Mouse (Mus musculus) thymus, adult 18-20 months (tissue): ENCODE measurements around the gene Amotl1.
A peak's percentile ranks its signal among the peaks of the same experiment; 100 is the strongest.

Experiments used
- DNase-seq, 2 experiments: peaks; one replicate each; pipeline ENCODE4 v3.0.0; 2022; ENCODE audit warnings: mixed read lengths in 2 of 2

The Amotl1 gene

DNA sequence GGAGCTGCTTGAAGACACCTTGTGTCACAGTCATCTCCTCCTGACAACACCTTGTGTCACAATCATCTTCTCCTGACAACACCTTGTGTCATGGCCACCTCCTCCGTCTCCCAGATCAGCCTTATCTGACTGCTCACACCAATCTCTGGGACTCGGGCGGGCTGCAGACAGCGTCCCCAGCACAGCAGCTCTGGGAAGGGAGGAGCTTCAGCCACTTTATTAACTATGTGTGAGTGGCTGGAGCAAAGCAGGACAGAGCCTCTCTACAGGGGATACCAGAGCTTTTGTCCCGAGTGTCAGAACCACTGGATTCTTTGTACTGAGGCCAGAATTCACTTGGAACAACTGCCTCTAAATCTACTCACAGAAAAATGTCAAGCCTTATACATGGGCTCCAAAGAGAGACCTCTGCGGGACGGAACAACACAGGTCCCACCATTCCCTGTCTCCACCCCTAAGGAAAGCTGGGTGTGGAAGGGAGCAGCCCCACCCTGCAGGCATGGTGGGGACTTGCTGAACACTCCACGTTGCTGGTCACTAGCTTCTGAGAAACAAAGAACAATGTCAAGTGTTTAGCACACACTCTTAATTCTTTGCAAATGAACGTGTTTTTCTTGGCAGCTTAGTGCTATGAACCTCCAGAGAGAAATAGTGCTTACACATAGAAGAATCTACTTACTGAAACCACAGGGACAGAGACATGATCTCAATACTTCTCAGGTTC lies 100.7 kb downstream of the Amotl1 start:
- DNase-seq: no peak

DNA sequence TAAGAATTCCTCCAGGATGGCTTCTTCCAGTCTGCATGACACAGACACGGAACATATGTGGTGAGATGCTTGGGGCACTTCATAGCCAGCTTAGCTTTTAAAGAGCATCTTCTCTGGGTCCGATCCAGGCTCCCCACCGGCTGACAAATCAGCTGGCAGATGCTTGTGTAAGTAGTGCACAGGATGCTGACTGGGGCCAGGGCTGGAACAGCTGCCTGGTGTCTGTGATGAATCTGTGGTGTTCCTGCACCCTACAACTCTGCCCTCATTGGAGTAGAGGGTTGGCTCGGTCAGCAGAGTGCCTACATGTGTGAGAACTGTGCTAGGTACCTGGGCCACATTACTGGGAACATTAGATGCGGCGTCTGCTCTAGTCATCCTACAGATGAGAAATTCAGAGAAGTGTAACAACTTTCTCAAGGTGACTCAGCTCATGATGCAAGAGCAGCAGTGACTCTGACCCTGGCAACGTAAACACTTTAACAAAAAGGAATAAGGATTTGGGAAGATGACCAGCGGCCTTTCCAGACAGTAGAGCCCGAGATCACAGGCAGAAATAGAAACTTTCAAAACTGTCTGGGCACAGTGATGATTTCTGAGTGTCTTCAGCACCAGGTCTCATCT lies 109.9 kb downstream of the Amotl1 start:
- DNase-seq: no peak

DNA sequence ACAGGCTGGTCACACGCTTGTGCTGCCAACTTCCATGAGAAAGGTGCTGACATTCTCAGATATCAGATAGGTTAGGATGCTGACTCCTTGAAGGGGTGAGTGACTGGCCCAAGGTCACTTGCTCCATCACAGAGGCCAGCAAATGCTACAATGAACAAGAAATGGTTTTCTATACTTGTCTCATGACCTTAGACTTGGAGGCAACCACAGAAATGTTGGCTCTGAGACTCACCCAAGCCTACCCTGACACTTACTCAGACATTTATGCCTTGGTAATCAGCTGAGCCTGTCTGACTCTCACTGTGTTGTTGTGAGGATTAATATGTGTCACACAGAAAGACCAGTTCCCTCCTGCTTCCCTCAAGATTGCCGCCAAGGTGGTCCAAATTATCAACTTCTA lies 111.2 kb downstream of the Amotl1 start:
- no peak for DNase-seq

DNA sequence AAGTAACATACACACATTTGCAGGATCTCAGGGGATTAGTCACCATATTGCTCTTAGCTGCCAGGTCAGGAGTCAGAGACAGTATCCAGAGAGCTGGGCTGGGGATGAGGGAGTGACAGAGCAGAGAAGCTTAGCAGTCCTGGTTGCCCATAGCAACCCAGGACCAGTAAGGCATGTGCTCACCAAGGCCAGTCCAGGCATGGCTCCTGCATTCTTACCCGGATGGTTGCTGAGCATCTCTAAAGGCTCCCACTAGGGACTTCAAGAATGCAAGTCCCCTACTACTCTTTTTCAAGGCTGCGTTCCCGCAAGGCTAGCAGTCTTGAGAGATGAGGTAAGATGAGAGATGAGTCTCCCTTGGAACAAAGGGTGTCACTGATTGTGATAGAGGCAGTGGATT lies 112.6 kb downstream of the Amotl1 start:
- DNase-seq: no peak

DNA sequence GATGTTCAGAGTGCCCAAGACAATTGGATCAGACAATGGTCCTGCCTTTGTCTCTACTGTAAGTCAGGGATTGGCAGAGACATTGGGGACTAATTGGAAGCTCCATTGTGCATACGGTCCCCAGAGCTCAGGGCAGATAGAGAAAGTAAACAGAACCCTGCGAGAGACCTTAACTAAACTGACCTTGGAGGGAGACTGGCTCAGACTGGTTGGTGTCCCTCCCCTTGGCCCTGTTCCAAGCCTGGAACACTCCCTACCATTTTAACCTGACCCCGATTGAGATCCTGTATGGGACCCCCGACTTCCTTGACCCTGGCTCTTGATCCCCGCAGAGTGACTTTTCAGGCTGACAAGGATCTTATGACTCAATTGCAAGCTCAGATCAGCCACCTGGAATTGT lies 114.9 kb downstream of the Amotl1 start:
- DNase-seq: no peak

DNA sequence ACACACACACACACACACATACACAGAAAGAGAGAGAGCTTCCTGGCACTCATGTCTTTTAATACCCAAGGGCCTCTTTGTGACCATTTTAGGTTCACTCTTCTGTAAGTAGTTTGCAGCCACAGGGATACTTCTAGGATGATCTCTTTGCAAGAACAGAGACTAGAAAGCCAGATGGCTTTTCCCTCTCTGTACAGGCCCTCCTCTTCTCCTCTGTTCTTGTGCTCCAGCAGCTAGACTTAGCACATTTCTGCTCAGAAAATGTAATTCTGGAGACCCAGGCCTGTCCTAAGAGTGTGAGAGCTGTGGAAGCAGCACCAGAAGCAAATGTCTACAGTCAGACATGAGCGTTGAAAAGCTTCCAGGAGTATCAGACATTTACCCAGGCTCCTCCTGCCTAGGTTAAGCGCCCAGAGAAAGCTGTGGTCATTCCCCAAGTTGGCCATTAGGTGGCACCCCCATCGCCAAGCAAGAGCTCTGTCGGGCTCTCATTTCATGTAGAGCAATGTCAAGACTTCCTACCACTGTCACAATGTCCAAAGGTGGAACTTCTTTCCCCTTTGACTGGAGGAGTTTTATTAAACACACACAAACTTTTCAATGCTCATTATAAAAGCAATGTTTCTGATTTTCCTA lies 121.3 kb downstream of the Amotl1 start:
- DNase-seq: peak; percentile 36 to 41

DNA sequence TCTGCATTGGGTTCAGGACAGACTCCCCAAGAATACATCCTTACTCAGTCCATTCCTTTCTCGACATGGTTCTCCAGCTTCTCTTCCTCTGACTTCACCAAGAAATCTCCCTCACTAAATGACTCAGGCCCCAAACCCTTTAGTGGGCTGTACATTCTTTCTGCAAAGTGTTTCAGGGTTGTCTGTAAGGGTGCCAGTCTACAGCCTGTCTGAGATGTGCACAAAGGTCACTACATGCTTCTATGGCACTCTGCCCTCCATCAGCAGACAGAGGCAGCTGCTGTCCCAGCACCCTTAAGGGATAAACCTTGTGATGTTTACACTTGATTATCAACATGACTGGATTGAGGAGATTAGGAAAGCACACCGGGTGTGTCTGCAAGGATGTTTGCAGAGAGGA lies 123.2 kb downstream of the Amotl1 start:
- no peak for DNase-seq

DNA sequence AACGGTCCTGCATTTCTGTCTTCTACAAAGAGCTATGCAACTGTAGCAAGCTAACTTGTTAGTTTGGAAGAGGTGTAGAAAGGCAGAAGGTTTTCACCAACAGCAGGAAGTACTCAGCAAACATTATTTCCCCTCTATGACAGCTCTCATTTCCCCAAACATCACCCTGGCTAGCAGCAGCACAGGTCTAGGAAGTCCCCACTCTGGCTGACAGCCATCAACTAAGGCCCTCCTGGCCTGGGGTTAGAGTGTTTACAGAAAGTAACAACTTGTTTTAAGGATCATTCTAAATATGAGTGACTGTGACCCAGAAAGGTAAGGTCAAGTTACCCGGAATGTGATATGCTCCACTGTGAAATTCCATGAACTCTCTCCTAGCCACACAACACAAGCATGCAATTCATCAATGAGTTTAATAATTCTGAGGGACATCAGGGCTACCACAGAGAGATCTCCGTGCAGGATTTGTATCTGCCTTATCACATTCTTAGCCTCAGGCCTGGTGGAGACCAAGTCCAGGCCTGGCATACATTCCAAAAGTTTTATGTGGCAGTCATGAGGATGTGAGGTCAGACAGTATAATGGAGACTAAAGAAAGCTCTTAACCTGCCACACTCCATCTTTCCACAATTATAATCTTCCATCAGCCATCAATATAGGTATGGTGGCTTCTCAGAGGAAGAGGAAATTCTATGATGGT lies 123.7 kb downstream of the Amotl1 start:
- DNase-seq: no peak

DNA sequence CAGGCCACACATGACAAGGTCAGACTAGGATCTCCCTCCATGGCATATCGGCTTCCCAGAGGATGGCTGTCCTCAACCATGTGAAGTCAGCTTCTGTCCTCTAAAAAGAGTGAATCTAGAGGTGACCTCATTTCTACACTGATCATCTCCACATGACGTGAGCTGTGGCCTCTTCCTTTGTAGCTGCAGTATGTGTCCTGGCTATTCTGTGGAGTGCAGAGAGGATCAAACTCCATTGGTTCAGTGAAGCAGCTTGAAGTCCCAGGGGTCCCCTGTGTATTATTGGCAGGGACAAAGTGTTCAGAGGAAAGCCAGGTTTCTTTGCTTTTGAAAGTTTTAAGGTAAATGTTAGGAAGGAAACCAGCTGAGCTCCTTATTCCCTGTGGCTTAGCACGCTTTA lies 126.8 kb downstream of the Amotl1 start:
- DNase-seq: no peak

DNA sequence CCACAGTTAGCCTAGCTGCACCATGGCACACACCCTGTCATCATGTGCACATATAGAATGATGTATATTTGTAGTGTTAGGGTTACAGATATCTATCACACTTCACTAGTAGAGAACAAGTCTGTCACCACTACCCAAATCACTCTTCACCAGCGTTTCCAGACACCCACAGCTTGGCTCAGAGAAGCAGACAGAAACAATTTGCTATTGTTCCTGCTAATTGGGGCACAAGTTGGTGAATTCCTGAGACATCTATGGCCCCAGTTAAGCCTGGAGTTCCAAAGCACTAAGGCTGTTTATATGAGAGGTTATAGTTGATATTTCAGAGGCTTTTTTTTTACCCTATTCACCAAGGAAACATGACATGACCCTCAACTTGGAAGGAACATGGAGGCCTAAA lies 127.6 kb downstream of the Amotl1 start:
- DNase-seq: no peak

DNA sequence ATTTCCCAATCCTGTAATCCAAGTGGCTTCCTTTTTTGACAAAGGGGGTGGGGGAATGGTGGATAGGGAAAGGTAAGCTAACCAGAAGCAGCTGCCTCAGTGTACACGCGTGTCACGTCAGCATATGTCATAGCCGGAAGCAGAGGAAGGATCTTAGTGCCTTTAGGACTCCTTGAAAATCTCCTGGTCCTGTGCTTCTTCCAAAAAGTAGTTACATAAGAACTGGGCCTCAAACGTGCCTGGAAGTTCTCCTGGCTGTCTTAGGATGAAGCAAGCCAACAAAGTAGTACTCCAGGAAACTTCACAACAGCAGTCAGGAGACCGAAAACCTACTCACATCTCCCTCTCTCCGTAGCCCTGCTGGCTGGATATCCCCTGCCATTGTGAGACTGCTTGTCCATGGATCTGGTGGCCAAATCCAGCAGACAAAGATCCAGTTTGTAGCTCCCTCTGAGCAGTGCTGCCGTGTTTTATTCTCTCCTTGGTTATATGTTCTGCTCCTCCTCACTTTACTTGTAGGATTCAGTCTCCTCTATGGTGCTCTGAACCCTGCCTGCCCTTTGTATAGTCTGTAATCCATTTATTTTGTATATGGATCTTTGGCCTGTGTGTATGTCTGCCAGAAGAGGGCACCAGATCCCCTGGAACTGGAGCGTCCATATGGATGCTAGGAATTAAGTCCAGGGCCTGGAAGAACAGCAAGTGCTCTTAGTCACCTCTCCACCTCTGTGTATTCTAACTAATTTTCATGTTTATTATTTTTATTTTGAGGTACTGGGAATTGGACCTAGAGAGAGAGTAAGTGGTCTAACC lies 132.0 kb downstream of the Amotl1 start:
- DNase-seq: no peak

DNA sequence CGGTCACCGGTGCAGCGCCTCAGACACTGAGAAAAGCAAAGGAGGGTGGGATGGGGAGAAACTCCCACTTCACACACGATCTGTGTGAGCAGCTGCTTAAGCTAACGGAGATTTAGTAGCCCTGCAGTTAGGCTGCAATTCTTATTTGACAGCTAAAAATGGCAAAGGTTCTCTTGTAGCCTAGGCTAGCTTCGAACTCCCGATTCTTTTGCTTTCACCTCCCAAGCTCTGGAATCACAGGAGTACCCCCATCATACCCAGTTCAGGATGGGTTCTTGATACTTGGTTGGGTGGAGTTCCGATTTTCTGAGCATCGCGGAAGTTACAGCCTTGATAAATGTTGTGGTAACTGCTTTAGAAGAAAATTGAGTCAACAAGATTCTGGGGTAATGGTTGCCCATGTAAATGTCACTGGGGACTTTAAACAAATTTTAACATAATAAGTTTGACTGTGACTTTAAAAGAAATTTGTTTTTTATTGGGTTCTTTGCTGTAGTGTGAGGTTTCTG lies 143.9 kb downstream of the Amotl1 start:
- no peak for DNase-seq

DNA sequence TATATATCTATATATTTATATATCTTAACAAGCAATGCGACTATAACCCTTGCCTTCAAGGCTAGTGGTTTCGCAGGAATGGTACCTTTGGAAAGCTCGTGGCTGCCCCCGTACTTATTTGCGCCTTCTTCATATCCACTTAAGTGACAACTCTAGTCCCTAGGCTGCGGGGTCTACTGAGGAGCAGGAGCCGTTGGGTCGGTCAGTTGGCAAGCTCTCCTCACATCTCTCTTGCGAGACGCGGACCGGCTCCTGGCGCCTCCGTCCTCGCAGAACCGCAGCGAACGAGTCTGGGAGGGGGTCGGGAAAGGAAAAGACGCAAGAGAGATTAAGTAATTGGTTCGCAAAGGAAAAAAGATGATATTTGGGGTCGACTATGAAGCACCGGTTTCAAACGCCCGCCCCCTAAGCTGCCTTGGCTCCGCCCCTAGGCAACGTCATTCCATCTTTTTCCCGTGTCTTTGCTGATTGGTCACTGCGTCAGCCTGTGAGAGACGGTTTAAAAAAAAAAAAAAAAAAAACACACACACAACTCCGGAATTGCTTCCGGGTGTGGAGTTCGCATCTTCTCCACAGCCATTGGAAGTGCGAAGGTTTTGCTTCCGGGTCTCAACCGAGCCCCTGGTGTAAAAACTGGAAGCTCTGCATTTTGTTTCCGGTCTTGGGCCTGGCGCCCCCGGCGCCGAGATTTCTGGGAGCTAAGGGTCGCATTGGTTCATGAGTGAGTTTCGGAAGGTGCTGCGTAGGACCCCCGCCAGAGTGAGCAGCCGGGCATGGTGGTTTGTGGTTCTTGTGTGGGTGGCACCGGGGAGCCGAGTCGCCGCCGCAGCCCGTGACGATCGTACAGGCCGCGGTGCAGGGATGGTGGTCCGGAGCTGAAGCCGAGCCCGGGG lies 144.6 kb downstream of the Amotl1 start, which contains the start of the genes Kdm4d and Cwc15:
Gene Kdm4d, minus strand, starts transcription at position 460 of the 893 bp plus-strand sequence.
Gene Cwc15, plus strand, starts transcription at position 595 of the 893 bp plus-strand sequence.
- DNase-seq: peak; percentile 85 to 95

DNA sequence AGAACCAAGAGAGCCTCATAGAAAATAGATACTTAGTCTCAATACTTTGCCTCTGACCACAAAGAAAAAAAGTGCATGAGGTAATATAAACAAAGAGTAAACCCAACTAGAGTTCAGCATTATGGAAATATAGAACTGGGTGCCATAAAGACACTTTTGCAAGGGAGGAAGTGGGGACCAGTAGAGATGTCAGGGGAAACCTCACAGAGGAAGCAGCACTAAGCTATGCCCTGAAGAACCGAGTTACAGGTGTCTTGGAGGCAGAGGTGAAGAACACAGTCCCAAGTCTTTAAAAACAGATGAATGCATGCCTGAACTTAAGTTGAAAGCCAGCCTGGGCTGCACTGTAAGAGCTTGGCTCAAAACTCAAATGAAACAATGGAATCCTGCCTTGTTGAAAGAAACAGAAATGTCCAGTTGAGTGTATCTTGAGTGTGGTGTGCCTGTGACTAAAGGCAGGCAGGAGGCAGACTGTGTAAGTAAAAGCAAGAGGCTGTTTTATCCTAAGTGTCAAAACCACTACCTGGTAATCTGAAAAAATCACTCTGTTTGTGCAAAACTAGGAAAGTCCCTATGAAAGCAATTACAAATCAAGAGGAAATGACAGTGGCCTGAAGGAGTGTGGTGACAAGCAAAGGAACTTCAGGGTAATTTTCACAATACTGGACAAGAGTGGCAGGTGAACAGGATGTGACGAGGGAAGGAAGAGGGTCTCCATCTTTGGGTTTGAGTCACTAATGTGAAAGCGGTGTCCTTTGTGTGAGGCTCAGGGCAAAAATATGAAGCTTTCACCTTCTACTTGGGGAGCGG lies 145.8 kb downstream of the Amotl1 start:
- no peak for DNase-seq
